Mouse (Mus musculus) embryonic facial prominence, embryonic 10.5 days (tissue): Measurements from ENCODE around the gene Nenf. TPM values are rescaled to one million over a fixed set of nuclear protein-coding genes. Genes with fewer than 3 reads are reported as not detected.

Experiments used
- polyA plus RNA-seq: library from polyadenylated mRNA; unstranded; fragments of >200 nt; fragmentation: Nextera tagmentation; extraction: Ambion mirVana; gene quantifications from 2 replicates; pipeline ENCODE4 v1.2.1, GENCODE M21; 2016

Nenf gene
- polyA plus RNA-seq, 1 experiment from 2014 or later, result 48.6 TPM

Other genes with a start within 250 kb of the Nenf start
- gene Batf3, start 220.3 kb downstream of the Nenf start, polyA plus RNA-seq, result 7.1 and 9.8 TPM in 2 replicates
- not detected in 2 replicates for gene Fam71a, start 153.4 kb downstream of the Nenf start, polyA plus RNA-seq
- gene Atf3, start 100.2 kb downstream of the Nenf start, polyA plus RNA-seq, result 1.5 and 2.1 TPM in 2 replicates
- gene Tmem206, start 7.7 kb upstream of the Nenf start, polyA plus RNA-seq, result 25.4 and 26.0 TPM in 2 replicates
- gene Ppp2r5a, start 85.1 kb upstream of the Nenf start, polyA plus RNA-seq, result 10.5 and 12.1 TPM in 2 replicates